Mouse (Mus musculus) gonadal fat pad, adult 2 months (tissue): ENCODE results near the gene Hs1bp3. TPM values are rescaled to one million over a fixed set of nuclear protein-coding genes. Genes with fewer than 3 reads are reported as not detected.
A peak's percentile ranks its signal among the peaks of the same experiment; 100 is the strongest.

Source experiments
- DNase-seq: peaks from one replicate; pipeline ENCODE4 v3.0.0-alpha.2; 2012; ENCODE audit warnings: low read depth
- polyA plus RNA-seq: library from polyadenylated mRNA; depleted of rRNA; stranded (reverse); fragments of >200 nt; gene quantifications from 2 replicates; pipeline ENCODE4 v1.2.3, GENCODE M21; 2012

The Hs1bp3 gene
- polyA plus RNA-seq, 1 experiment = 27.7 TPM

GRCm38 (mm10) chr12:8301841-8302431 is 11.3 kb upstream of the Hs1bp3 start, which contains the start of gene Gdf7:
TSS of gene Gdf7 (minus strand) at chr12:8301954.
- DNase-seq = no peak

- no peak for DNase-seq
Measured at GRCm38 (mm10) chr12:8305258-8305657, 8.0 kb upstream of the Hs1bp3 start.

GRCm38 (mm10) chr12:8306432-8306831 is 6.8 kb upstream of the Hs1bp3 start:
- no peak for DNase-seq

GRCm38 (mm10) chr12:8306910-8307309 is 6.3 kb upstream of the Hs1bp3 start:
- no peak for DNase-seq

GRCm38 (mm10) chr12:8310992-8311391 is 2.2 kb upstream of the Hs1bp3 start:
- DNase-seq = no peak

GRCm38 (mm10) chr12:8312266-8312665 is 966 bp upstream of the Hs1bp3 start:
- DNase-seq = no peak

- DNase-seq = no peak
Measured at GRCm38 (mm10) chr12:8313773-8314172, 541 bp downstream of the Hs1bp3 start.

GRCm38 (mm10) chr12:8316541-8316940 is 3.3 kb downstream of the Hs1bp3 start:
- no peak for DNase-seq

GRCm38 (mm10) chr12:8320084-8320713 is 7.0 kb downstream of the Hs1bp3 start:
- no peak for DNase-seq

- DNase-seq = no peak
Measured at GRCm38 (mm10) chr12:8321506-8321905, 8.3 kb downstream of the Hs1bp3 start.

- DNase-seq = no peak
Measured at GRCm38 (mm10) chr12:8324086-8324485, 10.9 kb downstream of the Hs1bp3 start.

GRCm38 (mm10) chr12:8325245-8325942 is 12.2 kb downstream of the Hs1bp3 start:
- no peak for DNase-seq

GRCm38 (mm10) chr12:8325943-8326522 is 12.8 kb downstream of the Hs1bp3 start:
- peak; percentile 45 for DNase-seq

GRCm38 (mm10) chr12:8326825-8327674 is 13.8 kb downstream of the Hs1bp3 start:
- no peak for DNase-seq

GRCm38 (mm10) chr12:8327675-8328053 is 14.4 kb downstream of the Hs1bp3 start:
- DNase-seq = no peak

- no peak for DNase-seq
Measured at GRCm38 (mm10) chr12:8329236-8329635, 16.0 kb downstream of the Hs1bp3 start.

GRCm38 (mm10) chr12:8331489-8332173 is 18.4 kb downstream of the Hs1bp3 start:
- DNase-seq = no peak

GRCm38 (mm10) chr12:8332174-8332542 is 18.9 kb downstream of the Hs1bp3 start:
- no peak for DNase-seq

GRCm38 (mm10) chr12:8333617-8334016 is 20.4 kb downstream of the Hs1bp3 start:
- no peak for DNase-seq

- DNase-seq = no peak
Measured at GRCm38 (mm10) chr12:8334261-8334660, 21.0 kb downstream of the Hs1bp3 start.

- no peak for DNase-seq
Measured at GRCm38 (mm10) chr12:8335503-8335902, 22.3 kb downstream of the Hs1bp3 start.
